Mouse (Mus musculus): ENCODE measurements around the gene Ccer2. TPM values are rescaled to one million over a fixed set of nuclear protein-coding genes. Genes with fewer than 3 reads are reported as not detected.

The Ccer2 gene
- polyA plus RNA-seq, 1 experiment from 2014 or later, result 0.48 TPM

DNA sequence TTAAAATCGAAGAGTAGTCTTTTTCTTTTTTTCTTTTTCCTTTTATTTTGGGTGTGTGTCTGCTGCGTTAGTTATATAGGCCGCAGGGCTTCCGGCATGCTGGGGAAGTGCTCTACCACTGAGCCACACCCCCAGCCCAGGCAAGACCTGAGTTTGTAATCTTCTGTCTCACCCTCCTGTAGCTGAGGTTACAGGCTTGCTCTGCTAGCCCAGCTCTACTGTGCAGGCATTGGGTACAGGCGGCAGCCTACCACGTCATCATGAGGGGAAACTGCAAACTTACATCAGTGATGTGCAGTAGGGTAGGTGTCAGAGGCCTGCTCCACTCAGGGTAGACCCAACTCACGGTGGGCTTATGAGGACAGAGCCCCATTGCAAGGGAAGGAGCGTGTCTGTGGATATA lies 25.3 kb downstream of the Ccer2 start:
- Histone ChIP-seq H3K27me3 (ENCODE audit: insufficient read depth, poor library complexity, severe bottlenecking) (no peaks in the 10 kb centered on the region), H3K9me3 (no peaks in the 10 kb centered on the region), H3K36me3 (peaks cover 50% of the 10 kb centered on the region), H3K27ac (no peak overlapping the region), H3K4me1 (replicated peaks) (peaks cover 14% of the 10 kb centered on the region), H3K4me3 (no peak overlapping the region)
- DNase-seq (ENCODE audit: low spot score), result no peak
- WGBS, result 89% methylated on average over 8 of the region's 8 CpGs

DNA sequence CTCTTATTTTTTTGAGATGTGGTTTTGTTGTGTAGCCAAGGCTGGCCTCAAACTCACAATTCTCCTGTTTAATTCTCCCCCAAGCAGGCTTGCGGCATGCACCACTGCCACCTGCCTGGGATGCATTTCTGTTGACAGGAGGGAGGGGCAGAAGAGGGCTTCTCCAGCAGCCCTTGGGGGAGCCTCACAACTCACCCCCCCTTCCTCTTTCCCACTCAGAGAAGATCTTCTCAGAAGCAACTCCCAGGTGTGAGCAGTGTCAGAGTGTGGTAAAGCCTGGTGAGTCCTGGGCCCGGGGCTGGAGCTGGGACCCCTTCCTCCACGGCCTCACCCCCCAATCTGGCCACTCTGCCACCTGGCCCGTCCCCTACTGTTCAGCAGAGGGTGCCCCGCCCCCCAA lies 29.2 kb downstream of the Ccer2 start:
- Histone ChIP-seq H3K4me3 (no peak overlapping the region), H3K9me3 (no peaks in the 10 kb centered on the region), H3K27ac (no peak overlapping the region), H3K36me3 (peaks cover 53% of the 10 kb centered on the region), H3K27me3 (ENCODE audit: insufficient read depth, poor library complexity, severe bottlenecking) (no peaks in the 10 kb centered on the region), H3K4me1 (replicated peaks) (peaks cover 28% of the 10 kb centered on the region)
- 78% methylated on average over 5 of the region's 5 CpGs for WGBS
- no peak for DNase-seq (ENCODE audit: low spot score)

DNA sequence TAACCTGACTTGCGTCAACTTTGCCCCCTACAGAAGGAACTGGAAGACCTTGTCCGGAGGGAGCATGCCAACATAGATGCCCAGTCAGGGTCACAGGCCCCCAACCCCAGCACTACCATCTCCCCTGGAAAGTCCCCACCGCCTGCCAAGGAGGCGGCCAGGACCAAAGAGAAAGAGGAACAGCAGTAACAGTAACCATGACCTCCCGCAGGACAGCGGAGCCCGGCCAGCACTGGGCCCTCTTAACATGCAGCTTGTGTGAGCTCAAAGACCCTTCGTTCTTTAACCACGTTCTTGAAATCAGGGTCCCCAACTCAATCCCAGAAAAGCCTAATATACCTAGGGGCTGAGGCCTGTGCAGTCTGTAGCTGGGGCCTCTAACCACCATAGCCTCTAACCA lies 31.9 kb downstream of the Ccer2 start:
- WGBS, result 93% methylated on average over 9 of the region's 9 CpGs

DNA sequence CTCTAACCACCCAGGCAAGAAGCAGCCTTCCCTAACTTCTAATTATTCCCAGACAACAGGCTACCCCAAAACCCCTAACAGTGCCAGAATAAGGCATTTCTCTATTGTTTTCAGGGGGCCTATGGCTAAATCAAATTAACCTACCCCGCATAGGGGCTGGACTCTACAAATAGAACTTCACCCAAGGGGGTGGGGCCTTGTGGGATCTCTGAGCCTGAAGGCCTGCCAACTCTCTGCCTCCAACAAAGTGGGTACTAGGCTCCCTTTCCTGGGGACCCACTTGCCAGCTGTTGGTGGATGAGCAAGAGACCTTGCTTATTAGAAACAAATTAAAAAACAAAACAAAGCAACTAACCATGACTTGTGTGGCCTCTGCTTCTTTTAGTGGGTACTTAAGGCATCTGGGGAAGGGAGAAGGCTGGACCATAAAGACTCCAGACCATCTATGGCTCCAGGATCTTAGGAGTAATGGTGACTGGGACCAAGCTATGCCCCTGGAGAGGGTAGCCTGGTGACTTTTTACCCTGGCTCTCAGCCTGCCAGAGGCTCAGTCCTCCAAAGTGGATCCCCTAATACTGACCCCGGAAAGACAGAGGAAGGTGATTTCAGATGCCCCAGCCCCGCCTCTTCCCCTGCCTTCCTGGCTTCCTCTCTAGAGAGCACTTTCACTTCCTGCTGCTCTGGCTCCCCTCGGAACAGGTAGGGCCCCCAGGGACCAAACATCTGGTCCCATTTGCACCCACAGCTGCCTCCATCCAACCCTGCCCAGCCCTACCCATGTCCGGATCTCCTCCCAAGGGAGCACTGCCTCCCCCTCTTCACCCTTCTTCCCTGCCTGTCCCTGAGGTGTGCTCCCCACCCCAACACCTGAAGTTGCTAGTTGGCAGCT lies 32.6 kb downstream of the Ccer2 start, which contains the start of gene Rinl:
TSS of gene Rinl (plus strand) at position 663 of the 889 bp plus-strand sequence.
- peaks cover 35% of the 10 kb centered on the region for H3K4me1 ChIP-seq (replicated peaks)
- no peak within 1 kb of the TSS for H3K4me3 ChIP-seq
- H3K36me3 ChIP-seq, result peaks cover 43% of the 10 kb centered on the region
- no peaks in the 10 kb centered on the region for H3K9me3 ChIP-seq
- 71% methylated on average over 5 of the region's 5 CpGs for WGBS
- H3K27ac ChIP-seq, result peak within 1 kb of the TSS; percentile 56
- DNase-seq (ENCODE audit: low spot score), result no peak
- no peaks in the 10 kb centered on the region for H3K27me3 ChIP-seq (ENCODE audit: insufficient read depth, poor library complexity, severe bottlenecking)

More for the DNA sequence above, 31.9 kb downstream of the Ccer2 start:
- H3K9me3 ChIP-seq, result no peaks in the 10 kb centered on the region
- H3K27me3 ChIP-seq (ENCODE audit: insufficient read depth, poor library complexity, severe bottlenecking), result no peaks in the 10 kb centered on the region
- H3K27ac ChIP-seq, result no peak overlapping the region
- H3K4me1 ChIP-seq (replicated peaks), result peaks cover 35% of the 10 kb centered on the region
- H3K4me3 ChIP-seq, result no peak overlapping the region
- no peak for DNase-seq (ENCODE audit: low spot score)
- H3K36me3 ChIP-seq, result peaks cover 49% of the 10 kb centered on the region

DNA sequence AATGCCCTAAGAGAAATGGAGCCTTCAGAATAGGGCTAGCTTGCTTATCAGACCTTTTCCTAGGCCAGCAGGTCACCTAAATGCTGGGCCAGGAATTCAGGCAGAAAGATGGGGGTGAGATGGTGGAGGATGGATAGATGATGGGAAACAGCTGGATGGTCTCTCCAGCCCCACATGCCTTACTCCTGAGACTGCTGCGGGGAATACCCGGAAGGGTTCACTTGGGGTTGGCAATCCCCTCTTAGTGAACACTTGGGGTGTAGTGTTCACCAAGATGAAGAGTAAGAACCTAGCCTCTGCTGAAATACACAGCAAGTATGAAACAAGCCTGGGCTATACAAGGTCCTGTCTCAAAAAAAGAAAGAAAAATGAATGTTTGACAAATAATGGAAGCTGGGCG lies 33.3 kb downstream of the Ccer2 start:
- peaks cover 35% of the 10 kb centered on the region for H3K4me1 ChIP-seq (replicated peaks)
- H3K27ac ChIP-seq, result no peak overlapping the region
- DNase-seq (ENCODE audit: low spot score), result no peak
- no peak overlapping the region for H3K4me3 ChIP-seq
- peaks cover 37% of the 10 kb centered on the region for H3K36me3 ChIP-seq
- no peaks in the 10 kb centered on the region for H3K9me3 ChIP-seq
- no peaks in the 10 kb centered on the region for H3K27me3 ChIP-seq (ENCODE audit: insufficient read depth, poor library complexity, severe bottlenecking)
- 81% methylated on average over 3 of the region's 3 CpGs for WGBS

DNA sequence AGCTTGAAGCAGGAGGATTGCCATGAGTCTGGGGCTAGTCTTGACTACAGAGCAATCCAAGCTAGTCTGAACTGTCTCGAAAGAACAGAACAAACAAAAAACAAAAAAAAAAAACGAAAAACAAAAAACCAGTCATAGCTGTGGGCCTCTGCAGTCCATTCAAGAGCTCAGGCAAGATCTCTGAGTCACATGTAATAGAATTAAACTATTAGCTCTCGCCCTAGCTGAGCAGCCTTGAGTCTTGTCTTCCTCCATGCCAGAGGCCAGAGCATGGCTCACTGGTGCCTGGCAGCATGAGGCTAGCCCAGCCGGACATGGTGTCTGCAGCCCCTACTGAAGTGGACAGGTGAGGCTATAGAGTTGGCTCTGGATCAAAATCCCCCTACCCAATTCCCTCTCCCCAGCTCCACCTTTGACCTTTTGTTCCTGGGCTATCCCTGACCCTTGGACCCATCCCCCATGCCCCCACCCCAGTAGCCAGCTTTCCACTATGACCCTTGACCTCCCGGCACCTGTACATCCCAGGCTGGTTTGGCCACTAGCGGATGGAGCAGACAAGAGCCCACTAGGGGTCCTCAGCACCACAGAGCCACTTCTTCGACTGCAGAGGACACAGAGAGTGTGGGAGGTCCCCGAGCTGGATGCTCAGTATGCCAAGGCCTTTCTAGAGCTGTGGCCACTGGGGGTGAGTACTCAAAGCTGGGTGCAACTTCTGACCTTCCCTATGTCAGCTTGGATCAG lies 34.3 kb downstream of the Ccer2 start:
- DNase-seq (ENCODE audit: low spot score), result peak; percentile 41
- peak overlapping the region; percentile 46; the same call in 1 of the 2 replicates for H3K27ac ChIP-seq
- WGBS, result 48% methylated on average over 8 of the region's 8 CpGs

DNA sequence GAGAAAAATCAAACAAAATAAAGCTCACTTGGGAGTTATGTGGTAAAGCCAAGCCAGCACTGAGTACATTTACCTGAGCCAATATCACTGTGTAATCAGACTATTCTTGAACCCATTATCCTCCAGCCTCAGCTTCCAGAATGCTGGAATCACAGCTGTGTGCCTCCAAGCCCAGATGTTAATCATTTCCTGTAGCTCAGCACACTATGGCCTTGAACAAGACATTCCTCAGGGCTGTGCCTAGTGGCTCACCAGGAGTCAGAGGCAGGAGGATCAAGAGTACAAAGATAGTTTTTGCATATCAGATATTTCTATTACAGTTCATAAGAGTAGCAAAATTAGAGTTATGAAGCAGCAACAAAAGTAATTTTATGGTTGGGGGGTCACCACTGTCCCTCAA lies 35.7 kb downstream of the Ccer2 start:
- Histone ChIP-seq H3K27ac (no peak overlapping the region), H3K27me3 (ENCODE audit: insufficient read depth, poor library complexity, severe bottlenecking) (peaks cover 9% of the 10 kb centered on the region; the same call in 1 of the 2 replicates), H3K36me3 (peaks cover 14% of the 10 kb centered on the region; the same call in 1 of the 2 replicates), H3K4me3 (no peak overlapping the region), H3K4me1 (replicated peaks) (peaks cover 34% of the 10 kb centered on the region), H3K9me3 (no peaks in the 10 kb centered on the region)
- no peak for DNase-seq (ENCODE audit: low spot score)

More for the DNA sequence above, 34.3 kb downstream of the Ccer2 start:
- no peaks in the 10 kb centered on the region for H3K9me3 ChIP-seq
- peaks cover 28% of the 10 kb centered on the region for H3K36me3 ChIP-seq
- no peak overlapping the region for H3K4me3 ChIP-seq
- peaks cover 26% of the 10 kb centered on the region for H3K4me1 ChIP-seq (replicated peaks)
- H3K27me3 ChIP-seq (ENCODE audit: insufficient read depth, poor library complexity, severe bottlenecking), result 0 out of 2 replicates have a peak, but pooled peaks cover 5% of the 10 kb centered on the region

DNA sequence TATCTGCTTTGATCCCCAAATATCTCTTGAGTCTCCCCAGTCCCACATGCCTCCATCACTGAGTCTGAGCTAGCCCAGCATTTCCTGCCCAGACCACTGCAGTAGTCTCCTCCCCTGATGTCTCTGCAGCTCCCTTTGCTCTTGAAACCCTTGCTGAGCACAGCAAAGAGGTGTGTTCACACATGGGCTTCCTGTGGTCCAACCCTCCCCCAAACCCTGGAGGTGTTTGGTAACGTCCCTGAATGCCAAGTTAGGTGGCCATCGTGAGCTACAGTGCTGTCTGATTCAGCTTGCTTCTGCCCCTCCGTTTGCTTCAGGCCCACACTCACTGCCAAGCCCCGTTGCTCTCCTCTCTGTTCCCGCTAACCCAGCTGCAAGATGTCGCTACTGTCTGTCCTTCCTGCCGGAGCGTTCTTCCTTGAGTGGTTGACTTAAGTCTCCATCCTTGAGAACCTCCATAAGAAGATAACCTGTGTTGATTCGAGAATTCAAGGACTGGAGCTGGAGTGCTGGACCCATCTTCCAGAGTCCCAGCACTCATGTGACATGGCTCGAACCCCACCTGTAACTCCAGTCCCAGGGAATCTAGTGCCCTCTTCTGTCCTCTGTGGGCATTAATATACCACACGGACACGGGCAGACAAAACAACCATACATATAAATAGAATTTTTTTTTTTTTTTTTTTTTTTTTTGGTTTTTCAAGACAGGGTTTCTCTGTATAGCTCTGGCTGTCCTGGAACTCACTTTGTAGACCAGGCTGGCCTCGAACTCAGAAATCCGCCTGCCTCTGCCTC lies 36.6 kb downstream of the Ccer2 start:
- DNase-seq (ENCODE audit: low spot score), result no peak
- peaks cover 8% of the 10 kb centered on the region; the same call in 1 of the 2 replicates for H3K36me3 ChIP-seq
- 80% methylated on average over 14 of the region's 14 CpGs for WGBS
- H3K4me3 ChIP-seq, result no peak overlapping the region
- peaks cover 38% of the 10 kb centered on the region for H3K4me1 ChIP-seq (replicated peaks)
- no peak overlapping the region for H3K27ac ChIP-seq
- H3K9me3 ChIP-seq, result no peaks in the 10 kb centered on the region
- peaks cover 9% of the 10 kb centered on the region; the same call in 1 of the 2 replicates for H3K27me3 ChIP-seq (ENCODE audit: insufficient read depth, poor library complexity, severe bottlenecking)

DNA sequence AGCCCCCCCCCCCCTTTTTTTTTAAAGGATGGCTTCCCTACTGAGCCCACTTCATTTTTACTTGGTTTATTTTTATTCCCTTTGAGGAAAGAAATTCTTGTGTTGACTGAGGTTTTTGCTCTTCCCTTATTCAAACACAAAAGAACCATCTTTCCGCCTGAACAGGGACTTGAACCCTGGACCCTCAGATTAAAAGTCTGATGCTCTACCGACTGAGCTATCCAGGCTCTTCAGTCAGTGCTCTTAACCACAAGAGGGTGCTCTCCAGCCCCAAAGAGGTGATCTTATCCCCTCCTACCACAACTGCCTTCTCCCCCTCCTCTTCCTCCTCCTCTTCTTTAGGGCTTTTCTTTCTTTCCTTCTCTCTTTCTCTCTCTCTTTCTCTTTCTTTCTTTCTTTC lies 37.9 kb downstream of the Ccer2 start:
- H3K4me1 ChIP-seq (replicated peaks), result peaks cover 37% of the 10 kb centered on the region

DNA sequence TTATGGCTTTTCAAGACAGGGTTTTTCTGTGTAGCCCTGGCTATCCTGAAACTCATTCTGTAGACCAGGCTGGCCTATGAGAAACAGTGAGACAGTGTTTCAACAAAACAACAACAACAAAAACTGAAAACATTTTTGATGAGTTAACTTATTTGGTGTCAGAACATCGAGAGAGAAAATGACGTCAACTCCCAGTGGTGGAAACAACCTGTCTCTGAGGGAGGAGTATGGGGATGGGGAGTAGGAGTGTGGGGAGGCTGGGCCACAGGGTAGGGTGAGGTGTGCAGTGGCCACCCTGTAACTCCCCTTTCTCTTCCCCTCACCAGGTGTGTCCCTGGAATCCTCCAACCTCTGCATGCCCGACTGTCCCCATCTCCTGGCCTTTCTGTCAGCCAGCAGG lies 38.5 kb downstream of the Ccer2 start:
- Histone ChIP-seq H3K36me3 (no peaks in the 10 kb centered on the region), H3K4me1 (replicated peaks) (peaks cover 31% of the 10 kb centered on the region), H3K4me3 (no peak overlapping the region), H3K27ac (no peak overlapping the region), H3K27me3 (ENCODE audit: insufficient read depth, poor library complexity, severe bottlenecking) (peaks cover 9% of the 10 kb centered on the region; the same call in 1 of the 2 replicates), H3K9me3 (no peaks in the 10 kb centered on the region)
- no peak for DNase-seq (ENCODE audit: low spot score)
- 86% methylated on average over 3 of the region's 3 CpGs for WGBS

More for the DNA sequence above, 37.9 kb downstream of the Ccer2 start:
- no peaks in the 10 kb centered on the region for H3K9me3 ChIP-seq
- no peaks in the 10 kb centered on the region for H3K36me3 ChIP-seq
- 37% methylated on average over 2 of the region's 2 CpGs for WGBS
- H3K27me3 ChIP-seq (ENCODE audit: insufficient read depth, poor library complexity, severe bottlenecking), result peaks cover 9% of the 10 kb centered on the region; the same call in 1 of the 2 replicates
- H3K27ac ChIP-seq, result no peak overlapping the region
- H3K4me3 ChIP-seq, result no peak overlapping the region
- DNase-seq (ENCODE audit: low spot score), result no peak

DNA sequence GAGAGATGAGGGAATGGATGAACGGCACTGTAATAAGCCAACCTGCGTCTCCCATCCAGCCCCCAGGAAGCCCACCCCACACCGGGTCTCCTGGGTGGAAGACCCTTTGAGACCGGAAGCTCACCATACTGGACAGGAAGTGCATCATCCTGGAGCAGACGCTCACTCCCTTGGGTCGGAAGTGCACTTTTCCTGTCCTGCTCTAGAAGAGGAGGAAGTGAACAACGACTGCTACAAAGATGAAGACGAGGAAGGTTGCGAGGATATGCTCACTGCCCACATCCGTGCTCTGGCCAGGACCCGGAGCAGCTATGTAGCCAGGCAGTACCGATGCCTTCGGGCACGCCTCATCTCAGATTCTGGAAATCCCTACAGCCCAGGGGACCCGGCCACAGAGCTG lies 39.9 kb downstream of the Ccer2 start:
- H3K27me3 ChIP-seq (ENCODE audit: insufficient read depth, poor library complexity, severe bottlenecking), result peaks cover 9% of the 10 kb centered on the region; the same call in 1 of the 2 replicates

DNA sequence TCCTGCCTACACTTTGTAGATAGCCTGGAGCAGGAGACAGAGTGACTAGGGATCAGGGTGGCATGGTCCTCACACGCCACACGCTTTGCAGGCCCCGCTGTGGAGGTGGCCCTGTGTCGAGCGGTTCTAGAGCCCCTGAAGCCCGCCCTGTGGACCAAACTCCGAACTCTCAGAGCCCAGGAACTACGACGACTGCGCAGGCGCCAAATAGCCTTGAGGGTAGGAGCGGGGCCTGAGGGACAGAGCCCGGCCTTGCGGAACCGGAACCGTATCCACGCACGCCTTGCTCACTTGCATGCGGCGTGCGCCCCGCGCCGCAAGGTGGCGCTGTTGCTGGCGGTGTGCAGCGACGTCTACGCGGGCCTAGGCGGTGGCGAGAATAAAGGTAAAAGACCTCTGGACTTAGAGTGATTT lies 40.6 kb downstream of the Ccer2 start:
- Histone ChIP-seq H3K27ac (peak overlapping the region; percentile 84), H3K9me3 (no peaks in the 10 kb centered on the region), H3K36me3 (no peaks in the 10 kb centered on the region), H3K27me3 (ENCODE audit: insufficient read depth, poor library complexity, severe bottlenecking) (peaks cover 9% of the 10 kb centered on the region; the same call in 1 of the 2 replicates), H3K4me1 (replicated peaks) (peaks cover 18% of the 10 kb centered on the region), H3K4me3 (peak overlapping the region; percentile 44)
- 19% methylated on average over 32 of the region's 32 CpGs for WGBS
- peak; percentile 74 for DNase-seq (ENCODE audit: low spot score)

More for the DNA sequence above, 39.9 kb downstream of the Ccer2 start:
- no peaks in the 10 kb centered on the region for H3K9me3 ChIP-seq
- DNase-seq (ENCODE audit: low spot score), result no peak
- H3K4me3 ChIP-seq, result peak overlapping the region; percentile 44; the same call in 1 of the 2 replicates
- H3K36me3 ChIP-seq, result no peaks in the 10 kb centered on the region
- WGBS, result 81% methylated on average over 15 of the region's 15 CpGs
- H3K27ac ChIP-seq, result peak overlapping the region; percentile 84
- H3K4me1 ChIP-seq (replicated peaks), result peaks cover 17% of the 10 kb centered on the region

Measured in hindbrain, embryonic 10.5 days (tissue).